Mouse (Mus musculus): Measurements from ENCODE around the gene Hes7.

- TF ChIP-seq UBTF (IDR thresholded peaks at IDR 0.05; ENCODE audit: low read depth, low read length) (no peak), USF1 (IDR thresholded peaks at IDR 0.05; ENCODE audit: low read depth, low read length) (no peak), CTCF (conservative IDR thresholded peaks at IDR 0.05 in 1 of 2, IDR thresholded peaks at IDR 0.05 in 1 of 2; ENCODE audit: low read depth in 2 of 2, low read length in 2 of 2) (no peak), TCF12 (IDR thresholded peaks at IDR 0.05; ENCODE audit: low read depth, low read length) (no peak)
Measured at GRCm38 (mm10) chr11:69153831-69154230, 33.6 kb downstream of the Hes7 start.
